Mouse (Mus musculus) embryonic facial prominence, embryonic 14.5 days (tissue): ENCODE measurements around the gene Sugt1. TPM values are rescaled to one million over a fixed set of nuclear protein-coding genes. Genes with fewer than 3 reads are reported as not detected.

Source experiments
- ATAC-seq: fragments of 200-750 bp; cut with Nextera tagmentation; 2 replicates; pipeline ENCODE4 v1.8.0; 2017; ENCODE audit warnings: low read depth, moderate number of reproducible peaks, moderate TSS enrichment
- DNase-seq: peaks from one replicate; pipeline ENCODE4 v3.0.0-alpha.2; 2015; ENCODE audit warnings: low spot score
- H3K27ac ChIP-seq: fragments of 300-500 bp; sonication (generic); replicated peaks from 2 replicates; pipeline ENCODE4 v1.5.1; 2014; ENCODE audit warnings: low read depth, mild to moderate bottlenecking, low read length, moderate library complexity
- H3K27me3 ChIP-seq: fragments of 300-500 bp; sonication (generic); replicated peaks from 2 replicates; pipeline ENCODE4 v1.6.1; 2014; ENCODE audit warnings: low read length; ENCODE audit not compliant: control insufficient read depth, insufficient read depth
- H3K36me3 ChIP-seq: fragments of 300-500 bp; sonication (generic); 2 replicates; pipeline ENCODE4 v1.6.1; 2014; ENCODE audit warnings: low read length, mixed read lengths; ENCODE audit not compliant: control insufficient read depth, insufficient read depth
- H3K4me1 ChIP-seq: fragments of 300-500 bp; sonication (generic); 2 replicates; pipeline ENCODE4 v1.6.1; 2014; ENCODE audit warnings: antibody characterized with exemption, low read length; ENCODE audit not compliant: control insufficient read depth, insufficient read depth
- H3K4me2 ChIP-seq: fragments of 300-500 bp; sonication (generic); 2 replicates; pipeline ENCODE4 v1.6.1; 2014; ENCODE audit warnings: low read depth, mild to moderate bottlenecking, low read length, moderate library complexity, mixed read lengths
- H3K4me3 ChIP-seq: fragments of 300-500 bp; sonication (generic); 2 replicates; pipeline ENCODE4 v1.5.1; 2014; ENCODE audit warnings: low read depth, mild to moderate bottlenecking, low read length
- H3K9ac ChIP-seq: fragments of 300-500 bp; sonication (generic); 2 replicates; pipeline ENCODE4 v1.6.1; 2014; ENCODE audit warnings: low read depth, mild to moderate bottlenecking, low read length, moderate library complexity, mixed read lengths
- H3K9me3 ChIP-seq: fragments of 300-500 bp; sonication (generic); 2 replicates; pipeline ENCODE4 v1.6.1; 2016; ENCODE audit warnings: low read length; ENCODE audit not compliant: control insufficient read depth
- WGBS: fragments of 180-500 bp; shearing (Covaris S2); extraction: QIAGEN DNeasy Blood & Tissue Kit; methylation state at CpG from one replicate; pipeline ENCODE4 v1.1.7; 2014; 5-methylcytosine and 5-hydroxymethylcytosine counted together
- polyA plus RNA-seq: library from polyadenylated mRNA; unstranded; fragments of >200 nt; fragmentation: Nextera tagmentation; extraction: Ambion mirVana; gene quantifications from 2 replicates; pipeline ENCODE4 v1.2.1, GENCODE M21; 2014

Sugt1 gene
- polyA plus RNA-seq, 1 experiment from 2014 or later: 130 TPM

DNA sequence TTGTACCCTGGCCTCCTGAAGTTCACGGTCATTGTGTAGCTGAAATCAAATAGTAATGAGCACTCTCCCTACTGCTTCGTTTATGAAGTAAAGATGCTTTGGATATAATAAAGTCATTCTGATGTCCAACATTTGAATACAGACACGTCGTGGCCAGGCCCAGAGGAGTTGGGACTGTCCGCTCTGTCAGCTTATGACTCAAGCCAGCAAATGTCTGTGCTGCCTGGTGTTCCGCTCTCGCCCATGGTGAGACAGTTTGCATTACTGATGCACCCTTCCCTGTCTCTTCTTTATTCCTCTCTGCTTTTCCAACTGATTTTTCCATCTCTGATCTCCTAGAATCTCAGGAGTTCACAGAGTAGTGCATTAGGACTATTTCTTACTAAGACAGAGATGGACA, 32.3 kb downstream of the Sugt1 start:
- H3K4me3 ChIP-seq: no peak overlapping the region
- no peaks in the 10 kb centered on the region for H3K27me3 ChIP-seq
- H3K9ac ChIP-seq: no peak overlapping the region
- no peaks in the 10 kb centered on the region for H3K4me1 ChIP-seq
- 96% methylated on average over 7 of the region's 7 CpGs for WGBS
- H3K4me2 ChIP-seq: no peak overlapping the region
- DNase-seq (no peak), ATAC-seq (no peak)
- H3K36me3 ChIP-seq: peaks cover 69% of the 10 kb centered on the region
- no peak overlapping the region for H3K27ac ChIP-seq
- H3K9me3 ChIP-seq: no peaks in the 10 kb centered on the region

DNA sequence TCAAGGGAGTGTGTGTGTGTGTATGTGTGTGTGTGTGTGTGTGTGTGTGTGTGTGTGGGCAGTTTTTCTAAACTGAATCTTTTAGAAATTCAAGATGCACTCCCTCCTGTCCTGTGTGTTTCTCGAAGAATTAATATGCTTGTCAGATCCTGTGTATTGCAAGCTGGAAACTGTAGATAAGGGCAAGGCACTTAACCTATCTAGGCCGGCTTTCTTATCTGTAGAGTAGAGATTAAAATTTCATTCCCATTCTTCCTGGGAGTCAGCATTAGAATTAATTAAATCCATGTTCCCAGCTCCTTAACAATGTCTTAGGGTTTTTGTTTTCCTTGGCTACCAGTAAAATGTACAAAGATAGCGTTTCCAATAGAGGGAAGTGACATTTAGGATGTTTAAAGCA, 33.7 kb downstream of the Sugt1 start:
- DNase-seq: no peak
- H3K9me3 ChIP-seq: no peaks in the 10 kb centered on the region
- WGBS: 83% methylated on average over 3 of the region's 3 CpGs
- H3K36me3 ChIP-seq: peaks cover 78% of the 10 kb centered on the region
- no peak overlapping the region for H3K4me3 ChIP-seq
- no peaks in the 10 kb centered on the region for H3K27me3 ChIP-seq
- no peak for ATAC-seq
- no peak overlapping the region for H3K4me2 ChIP-seq
- H3K9ac ChIP-seq: no peak overlapping the region
- H3K27ac ChIP-seq: no peak overlapping the region
- no peaks in the 10 kb centered on the region for H3K4me1 ChIP-seq

DNA sequence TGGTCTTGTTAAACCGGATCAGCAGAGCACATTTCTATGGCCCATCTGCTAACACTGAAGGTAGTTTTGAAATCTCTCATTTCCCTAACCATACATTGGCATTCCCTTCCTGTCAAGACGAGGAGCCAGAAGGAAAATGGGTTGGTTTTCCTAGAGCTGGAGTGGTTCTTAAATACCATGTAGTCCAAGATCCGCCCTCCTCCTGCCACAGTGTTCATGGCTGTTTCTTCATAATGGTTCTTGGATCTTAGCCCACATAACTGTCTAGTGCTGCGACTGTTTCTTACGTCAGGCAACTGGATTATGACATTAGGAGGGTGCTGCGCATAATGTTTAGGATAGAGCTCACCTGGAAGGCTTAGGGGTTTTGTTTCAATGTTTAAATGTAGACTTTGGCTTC, 44.8 kb downstream of the Sugt1 start:
- Histone ChIP-seq H3K27me3 (no peaks in the 10 kb centered on the region), H3K36me3 (peaks cover 31% of the 10 kb centered on the region), H3K9ac (no peak overlapping the region), H3K4me1 (no peaks in the 10 kb centered on the region), H3K4me2 (no peak overlapping the region), H3K27ac (no peak overlapping the region), H3K9me3 (no peaks in the 10 kb centered on the region), H3K4me3 (no peak overlapping the region)
- ATAC-seq: no peak
- no peak for DNase-seq
- 86% methylated on average over 6 of the region's 6 CpGs for WGBS

DNA sequence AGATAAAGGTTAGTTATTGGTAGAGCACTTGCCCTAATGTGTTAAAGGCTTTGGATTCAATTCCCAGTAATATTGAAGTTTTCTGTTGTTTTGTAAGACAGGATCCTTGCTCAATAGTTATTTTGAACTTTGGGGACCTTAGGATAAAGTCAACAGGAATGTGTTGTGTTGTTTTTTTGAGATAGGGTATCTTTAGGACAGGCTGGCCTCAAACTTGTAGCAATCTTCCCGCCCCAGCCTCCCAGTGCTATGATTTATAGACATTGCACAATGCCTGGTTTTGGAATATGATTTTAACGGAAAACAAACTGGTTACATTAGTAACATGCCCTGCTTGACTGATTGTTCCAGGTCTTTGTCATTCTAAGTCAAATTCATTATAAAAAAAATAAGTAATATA, 45.7 kb downstream of the Sugt1 start:
- Histone ChIP-seq H3K4me3 (no peak overlapping the region), H3K36me3 (peaks cover 23% of the 10 kb centered on the region), H3K4me2 (no peak overlapping the region), H3K27ac (no peak overlapping the region), H3K4me1 (no peaks in the 10 kb centered on the region), H3K9me3 (no peaks in the 10 kb centered on the region), H3K9ac (no peak overlapping the region), H3K27me3 (no peaks in the 10 kb centered on the region)
- DNase-seq: no peak
- ATAC-seq: no peak
- WGBS: 91% methylated on average over 2 of the region's 2 CpGs

DNA sequence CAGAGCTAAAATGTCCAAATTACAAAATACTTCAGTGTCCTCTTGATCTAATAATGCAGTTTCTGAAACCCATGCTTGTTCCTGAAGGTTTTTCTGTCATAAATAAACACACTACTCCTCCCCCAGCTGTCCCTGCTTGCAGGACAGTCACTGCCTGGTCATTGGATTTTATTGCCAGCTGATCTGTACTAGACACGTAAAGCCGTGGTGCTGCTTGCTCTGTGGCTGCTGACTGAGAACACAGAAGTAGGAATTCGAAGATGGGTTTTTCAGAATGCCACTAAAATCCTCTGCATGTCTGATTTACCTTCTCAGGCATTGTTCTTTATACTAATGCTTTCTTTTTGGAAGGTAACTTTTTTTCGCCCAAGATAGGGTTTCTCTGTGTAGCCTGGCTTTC, 49.3 kb downstream of the Sugt1 start:
- no peaks in the 10 kb centered on the region for H3K36me3 ChIP-seq
- no peak for ATAC-seq
- H3K9me3 ChIP-seq: no peaks in the 10 kb centered on the region
- H3K4me1 ChIP-seq: no peaks in the 10 kb centered on the region
- H3K4me2 ChIP-seq: no peak overlapping the region
- H3K9ac ChIP-seq: no peak overlapping the region
- DNase-seq: no peak
- H3K27ac ChIP-seq: no peak overlapping the region
- no peaks in the 10 kb centered on the region for H3K27me3 ChIP-seq
- 69% methylated on average over 4 of the region's 4 CpGs for WGBS
- H3K4me3 ChIP-seq: no peak overlapping the region

DNA sequence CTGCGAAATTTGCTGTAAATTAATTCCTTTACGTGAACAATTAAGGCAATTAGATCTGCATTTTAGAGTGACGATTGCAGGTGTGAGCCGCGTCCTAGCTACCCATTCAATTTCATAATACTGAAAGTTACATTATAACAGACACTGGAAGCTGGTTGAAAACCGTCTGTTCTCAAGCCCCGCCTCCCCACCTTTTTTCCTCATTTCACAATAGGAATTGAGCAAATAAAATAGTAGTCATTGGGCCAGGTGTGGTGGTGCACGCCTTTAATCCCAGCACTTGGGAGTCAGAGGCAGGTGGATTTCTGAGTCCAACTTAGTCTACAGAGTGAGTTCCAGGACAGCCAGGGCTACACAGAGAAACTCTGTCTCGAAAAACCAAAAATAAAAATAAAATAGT, 54.6 kb downstream of the Sugt1 start:
- no peak for DNase-seq
- Histone ChIP-seq H3K4me1 (no peaks in the 10 kb centered on the region), H3K27me3 (no peaks in the 10 kb centered on the region), H3K4me2 (no peak overlapping the region), H3K4me3 (no peak overlapping the region), H3K36me3 (no peaks in the 10 kb centered on the region), H3K9ac (no peak overlapping the region), H3K9me3 (no peaks in the 10 kb centered on the region), H3K27ac (no peak overlapping the region)
- ATAC-seq: no peak
- WGBS: 80% methylated on average over 9 of the region's 9 CpGs

DNA sequence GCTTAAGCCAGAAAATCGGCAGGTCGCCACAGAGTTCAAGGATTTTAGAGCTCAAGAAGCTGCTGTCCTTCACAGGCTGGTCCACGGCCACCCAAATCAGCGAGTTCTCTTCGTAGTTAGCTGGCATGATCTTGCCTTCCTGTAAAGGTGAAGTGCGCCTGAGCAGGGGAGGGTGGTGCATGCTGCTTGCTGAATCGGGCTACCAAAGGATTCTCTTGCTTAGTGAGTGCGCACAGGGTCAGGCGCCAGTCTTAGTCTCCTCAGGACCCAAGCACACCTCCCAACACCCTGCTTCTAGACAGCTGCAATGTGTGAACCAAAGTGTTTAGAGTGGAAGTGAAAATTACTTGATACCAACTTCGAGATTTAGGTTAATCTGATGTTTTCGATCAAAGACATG, 57.9 kb downstream of the Sugt1 start:
- no peak overlapping the region for H3K9ac ChIP-seq
- no peaks in the 10 kb centered on the region for H3K4me1 ChIP-seq
- 33% methylated on average over 11 of the region's 11 CpGs for WGBS
- H3K9me3 ChIP-seq: no peaks in the 10 kb centered on the region
- DNase-seq (no peak), ATAC-seq (no peak)
- H3K36me3 ChIP-seq: no peaks in the 10 kb centered on the region
- H3K27me3 ChIP-seq: no peaks in the 10 kb centered on the region
- H3K4me2 ChIP-seq: no peak overlapping the region
- H3K27ac ChIP-seq: no peak overlapping the region
- H3K4me3 ChIP-seq: no peak overlapping the region

DNA sequence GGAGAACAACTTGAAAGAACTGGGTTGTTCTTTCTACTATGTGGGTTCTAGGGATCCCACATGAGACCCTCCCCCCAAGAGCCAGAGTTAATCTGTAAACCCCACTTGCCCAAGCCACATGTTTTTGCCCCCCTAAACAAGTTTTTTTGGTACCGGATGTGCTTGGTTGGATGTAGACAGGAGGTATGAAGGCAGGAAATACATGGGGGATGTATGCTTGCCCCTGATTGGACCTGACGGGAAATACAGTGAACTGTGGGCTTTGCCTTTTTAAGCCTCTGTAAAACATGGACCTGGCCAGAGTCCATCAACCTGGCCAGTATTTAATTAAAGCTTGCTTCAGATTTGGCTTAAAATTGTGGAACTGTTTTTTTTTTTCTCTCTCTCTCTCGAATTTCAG, 62.2 kb downstream of the Sugt1 start:
- ATAC-seq: no peak
- 43% methylated on average over 3 of the region's 3 CpGs for WGBS
- H3K4me3 ChIP-seq: no peak overlapping the region
- peak; percentile 31 for DNase-seq
- no peaks in the 10 kb centered on the region for H3K9me3 ChIP-seq
- H3K9ac ChIP-seq: no peak overlapping the region
- no peak overlapping the region for H3K27ac ChIP-seq
- H3K4me1 ChIP-seq: no peaks in the 10 kb centered on the region
- no peaks in the 10 kb centered on the region for H3K36me3 ChIP-seq
- no peak overlapping the region for H3K4me2 ChIP-seq
- H3K27me3 ChIP-seq: no peaks in the 10 kb centered on the region

DNA sequence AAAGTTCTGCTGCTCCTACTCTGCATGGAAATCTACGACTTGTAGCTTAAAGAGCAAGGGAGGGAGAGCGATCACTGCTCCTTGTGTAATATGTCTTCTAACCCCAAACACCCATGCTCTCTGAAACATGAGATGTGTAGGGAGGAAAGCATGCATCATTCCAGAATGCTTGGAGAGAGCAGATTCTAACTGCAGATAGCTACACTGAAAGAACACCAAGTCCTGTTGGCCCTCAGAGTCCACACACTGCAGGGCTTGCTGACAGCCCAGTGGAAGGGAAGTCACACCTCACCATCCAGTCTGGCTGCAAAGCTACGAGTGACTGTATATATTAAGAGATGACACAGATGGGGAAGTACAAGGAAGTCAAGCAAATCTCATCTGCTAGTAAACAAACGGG, 65.2 kb downstream of the Sugt1 start:
- no peak for DNase-seq
- H3K4me2 ChIP-seq: no peak overlapping the region
- H3K27me3 ChIP-seq: no peaks in the 10 kb centered on the region
- no peaks in the 10 kb centered on the region for H3K9me3 ChIP-seq
- H3K9ac ChIP-seq: no peak overlapping the region
- no peak overlapping the region for H3K4me3 ChIP-seq
- ATAC-seq: no peak
- no peaks in the 10 kb centered on the region for H3K4me1 ChIP-seq
- no peaks in the 10 kb centered on the region for H3K36me3 ChIP-seq
- no peak overlapping the region for H3K27ac ChIP-seq
- WGBS: 62% methylated on average over 4 of the region's 4 CpGs
